Mouse (Mus musculus) T-helper 1 cell (primary cell): ENCODE results near the gene Prkn.

Experiments
- in situ Hi-C: fragments of 300-600 bp; cut with MboI, MseI; formaldehyde crosslinking; loops from one replicate; pipeline ENCODE4 v1.15.1; 2025; ENCODE audit warnings: high pct_unique_total_duplicates

The Prkn gene

GRCm38 (mm10) chr17:10987040-10987439 lies 146.9 kb downstream of the Prkn start:
- in situ Hi-C loops = no loop called here

GRCm38 (mm10) chr17:10997291-10997690 lies 157.1 kb downstream of the Prkn start:
- in situ Hi-C loops = no loop called here

GRCm38 (mm10) chr17:11023371-11023770 lies 183.2 kb downstream of the Prkn start:
- in situ Hi-C loops = no loop called here

GRCm38 (mm10) chr17:11029348-11029747 lies 189.2 kb downstream of the Prkn start:
- in situ Hi-C loops = no loop called here

- in situ Hi-C loops = loop anchor here (10.0 kb wide), 1 partner anchor 1144 kb away; no protein-coding TSS in a partner anchor
These were observed 190.8 kb downstream of the Prkn start for GRCm38 (mm10) chr17:11030936-11031335.

GRCm38 (mm10) chr17:11032366-11032765 lies 192.2 kb downstream of the Prkn start:
- in situ Hi-C loops = loop anchor here (10.0 kb wide), 1 partner anchor 1142 kb away; no protein-coding TSS in a partner anchor

GRCm38 (mm10) chr17:11033594-11033993 lies 193.4 kb downstream of the Prkn start:
- in situ Hi-C loops = loop anchor here (10.0 kb wide), 1 partner anchor 1141 kb away; no protein-coding TSS in a partner anchor

- in situ Hi-C loops = loop anchor here (10.0 kb wide), 1 partner anchor 1137 kb away; no protein-coding TSS in a partner anchor
These were observed 198.1 kb downstream of the Prkn start for GRCm38 (mm10) chr17:11038272-11038671.

- in situ Hi-C loops = no loop called here
These were observed 218.8 kb downstream of the Prkn start for GRCm38 (mm10) chr17:11058986-11059385.

GRCm38 (mm10) chr17:11067076-11067703 lies 227.0 kb downstream of the Prkn start:
- in situ Hi-C loops = no loop called here

GRCm38 (mm10) chr17:11067704-11068475 lies 227.7 kb downstream of the Prkn start:
- in situ Hi-C loops = no loop called here

- in situ Hi-C loops = no loop called here
These were observed 230.8 kb downstream of the Prkn start for GRCm38 (mm10) chr17:11070996-11071395.

GRCm38 (mm10) chr17:11076319-11076903 lies 236.2 kb downstream of the Prkn start:
- in situ Hi-C loops = no loop called here

- in situ Hi-C loops = no loop called here
These were observed 246.3 kb downstream of the Prkn start for GRCm38 (mm10) chr17:11086492-11086891.

GRCm38 (mm10) chr17:11087088-11087487 lies 246.9 kb downstream of the Prkn start:
- in situ Hi-C loops = no loop called here

- in situ Hi-C loops = no loop called here
These were observed 247.6 kb downstream of the Prkn start for GRCm38 (mm10) chr17:11087823-11088222.

GRCm38 (mm10) chr17:11089361-11089760 lies 249.2 kb downstream of the Prkn start:
- in situ Hi-C loops = no loop called here

GRCm38 (mm10) chr17:11092900-11093299 lies 252.7 kb downstream of the Prkn start:
- in situ Hi-C loops = no loop called here

- in situ Hi-C loops = no loop called here
These were observed 253.1 kb downstream of the Prkn start for GRCm38 (mm10) chr17:11093321-11093720.

- in situ Hi-C loops = no loop called here
These were observed 266.8 kb downstream of the Prkn start for GRCm38 (mm10) chr17:11107007-11107406.

- in situ Hi-C loops = no loop called here
These were observed 267.7 kb downstream of the Prkn start for GRCm38 (mm10) chr17:11107916-11108315.

GRCm38 (mm10) chr17:11117508-11117907 lies 277.3 kb downstream of the Prkn start:
- in situ Hi-C loops = no loop called here
